Mouse (Mus musculus): Measurements from ENCODE around the gene Sh3gl3.

DNA sequence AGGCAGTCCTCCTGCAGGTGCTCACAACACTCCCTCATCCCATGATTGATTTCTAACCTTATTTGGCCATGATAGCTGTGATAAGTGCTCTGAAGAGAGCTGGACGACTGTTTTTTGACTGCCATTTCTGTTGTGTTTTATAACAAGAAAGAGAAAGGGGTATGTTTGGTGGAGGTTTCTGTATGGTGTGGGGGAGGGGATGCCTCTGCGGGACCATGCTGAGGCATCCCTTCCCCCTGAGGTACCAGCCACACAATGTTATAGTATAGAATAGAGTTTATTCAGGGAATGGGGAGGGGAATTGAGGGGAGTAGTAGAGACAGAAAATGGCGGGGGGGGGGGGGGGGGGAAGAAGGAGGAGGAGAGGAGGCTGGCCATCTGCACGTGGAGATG lies 61.3 kb downstream of the Sh3gl3 start:
- TF ChIP-seq POLR2A (IDR thresholded peaks at IDR 0.05; ENCODE audit: insufficient read depth, low read depth, low read length): no peak
- no peak for TF ChIP-seq CTCF (IDR thresholded peaks at IDR 0.05; ENCODE audit: insufficient read depth, low read depth, low read length)
